Mouse (Mus musculus): ENCODE measurements at regions not wholly inside any gene's neighbourhood (a gene's known extent, or its start where the extent isn't known, plus 50 kb on each side); places are given as distances from the start of the nearest gene placed in this dataset.
"Not testable (repeated sequence)": the region's sequence is repeated elsewhere in the genome, so short reads cannot be mapped to it uniquely, and the experiment has no call there.

DNA sequence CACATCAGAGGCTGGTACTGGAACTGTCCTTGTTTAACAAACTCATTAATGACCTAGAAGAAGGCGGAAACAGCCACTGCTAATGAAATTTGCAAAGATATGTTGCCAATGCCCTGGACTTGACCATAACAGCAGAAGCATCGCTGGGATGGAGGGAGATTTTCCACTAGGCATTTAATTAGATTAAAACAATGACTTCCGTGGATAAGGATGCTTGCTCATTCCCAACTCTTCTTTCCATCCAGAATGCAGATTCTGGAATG is 77.6 kb upstream of the Fam78b start:
- no peak overlapping the region for H3K27ac ChIP-seq
- H3K27me3 ChIP-seq (ENCODE audit: insufficient read depth, low read length), result no peaks in the 10 kb centered on the region
- H3K4me3 ChIP-seq (replicated peaks; ENCODE audit: low read depth, low read length), result no peak overlapping the region
- no peaks in the 10 kb centered on the region for H3K9me3 ChIP-seq (replicated peaks; ENCODE audit: low read length)
- 81% methylated on average over 3 of the region's 3 CpGs for WGBS
- DNase-seq (ENCODE audit: low spot score) (no peak), ATAC-seq (replicated peaks; ENCODE audit: low FRiP score, low read depth) (no peak)
- H3K9ac ChIP-seq (ENCODE audit: low read depth, low read length), result no peak overlapping the region
- H3K4me1 ChIP-seq (replicated peaks; ENCODE audit: insufficient read depth, low read length), result no peaks in the 10 kb centered on the region
- H3K4me2 ChIP-seq (ENCODE audit: low read length), result no peak overlapping the region
- TF ChIP-seq CTCF (IDR thresholded peaks at IDR 0.05; ENCODE audit: low read depth), result no peak
- no peaks in the 10 kb centered on the region for H3K36me3 ChIP-seq (ENCODE audit: insufficient read depth, low read length)

- H3K36me3 ChIP-seq (ENCODE audit: insufficient read depth, low read length), result no peaks in the 10 kb centered on the region
- ATAC-seq (replicated peaks; ENCODE audit: low FRiP score, low read depth) (no peak), DNase-seq (ENCODE audit: low spot score) (no peak)
- H3K27me3 ChIP-seq (ENCODE audit: insufficient read depth, low read length), result no peaks in the 10 kb centered on the region
- no peak overlapping the region for H3K9ac ChIP-seq (ENCODE audit: low read depth, low read length)
- no peak for TF ChIP-seq CTCF (IDR thresholded peaks at IDR 0.05; ENCODE audit: low read depth)
- 77% methylated on average over 2 of the region's 2 CpGs for WGBS
- H3K4me2 ChIP-seq (ENCODE audit: low read length), result no peak overlapping the region
- H3K4me3 ChIP-seq (replicated peaks; ENCODE audit: low read depth, low read length), result no peak overlapping the region
- H3K27ac ChIP-seq, result no peak overlapping the region
- H3K4me1 ChIP-seq (replicated peaks; ENCODE audit: insufficient read depth, low read length), result no peaks in the 10 kb centered on the region
- no peaks in the 10 kb centered on the region for H3K9me3 ChIP-seq (replicated peaks; ENCODE audit: low read length)
Observed at GRCm38 (mm10) chr1:166924126-166924525, 77.1 kb upstream of the Fam78b start.

DNA sequence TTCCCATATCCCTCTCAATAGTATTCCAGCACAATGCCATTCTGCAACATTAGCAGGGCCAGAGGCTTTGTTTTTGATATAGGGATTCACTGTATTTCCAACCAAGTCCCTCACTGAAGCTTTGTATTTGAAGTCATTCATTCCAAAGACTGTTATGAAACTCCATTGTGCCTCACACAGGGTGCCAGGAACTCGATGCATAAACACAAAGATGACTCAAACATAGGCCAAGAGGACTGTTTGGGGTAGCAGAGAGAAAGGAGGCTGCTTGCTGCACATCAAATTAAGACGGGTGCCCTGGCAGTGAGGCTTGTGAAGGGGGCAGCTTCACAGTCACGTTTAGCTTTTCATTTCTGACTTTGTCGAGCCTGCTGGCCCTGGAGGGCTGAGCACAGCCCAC is 75.1 kb upstream of the Fam78b start:
- no peak overlapping the region for H3K9ac ChIP-seq (ENCODE audit: low read depth, low read length)
- DNase-seq (ENCODE audit: low spot score) (no peak), ATAC-seq (replicated peaks; ENCODE audit: low FRiP score, low read depth) (no peak)
- H3K27ac ChIP-seq, result no peak overlapping the region
- H3K9me3 ChIP-seq (replicated peaks; ENCODE audit: low read length), result no peaks in the 10 kb centered on the region
- H3K4me2 ChIP-seq (ENCODE audit: low read length), result no peak overlapping the region
- H3K4me1 ChIP-seq (replicated peaks; ENCODE audit: insufficient read depth, low read length), result no peaks in the 10 kb centered on the region
- H3K36me3 ChIP-seq (ENCODE audit: insufficient read depth, low read length), result no peaks in the 10 kb centered on the region
- no peak overlapping the region for H3K4me3 ChIP-seq (replicated peaks; ENCODE audit: low read depth, low read length)
- no peaks in the 10 kb centered on the region for H3K27me3 ChIP-seq (ENCODE audit: insufficient read depth, low read length)
- 55% methylated on average over 4 of the region's 4 CpGs for WGBS
- TF ChIP-seq CTCF (IDR thresholded peaks at IDR 0.05; ENCODE audit: low read depth), result no peak

GRCm38 (mm10) chr1:166939744-166940143 is 61.5 kb upstream of the Fam78b start:
- not testable (repeated sequence) for H3K27ac ChIP-seq; H3K27me3 ChIP-seq (ENCODE audit: insufficient read depth, low read length); ATAC-seq (replicated peaks; ENCODE audit: low FRiP score, low read depth); H3K4me1 ChIP-seq (replicated peaks; ENCODE audit: insufficient read depth, low read length); H3K4me3 ChIP-seq (replicated peaks; ENCODE audit: low read depth, low read length); H3K9ac ChIP-seq (ENCODE audit: low read depth, low read length); DNase-seq (ENCODE audit: low spot score); H3K36me3 ChIP-seq (ENCODE audit: insufficient read depth, low read length); H3K4me2 ChIP-seq (ENCODE audit: low read length); H3K9me3 ChIP-seq (replicated peaks; ENCODE audit: low read length)
- 59% methylated on average over 9 of the region's 9 CpGs for WGBS

- ATAC-seq (replicated peaks; ENCODE audit: low FRiP score, low read depth); H3K9me3 ChIP-seq (replicated peaks; ENCODE audit: low read length); H3K27ac ChIP-seq; H3K36me3 ChIP-seq (ENCODE audit: insufficient read depth, low read length); H3K9ac ChIP-seq (ENCODE audit: low read depth, low read length); H3K4me1 ChIP-seq (replicated peaks; ENCODE audit: insufficient read depth, low read length); H3K4me2 ChIP-seq (ENCODE audit: low read length); H3K4me3 ChIP-seq (replicated peaks; ENCODE audit: low read depth, low read length); H3K27me3 ChIP-seq (ENCODE audit: insufficient read depth, low read length): not testable (repeated sequence)
- DNase-seq (ENCODE audit: low spot score), result peak; percentile 3
- WGBS, result 69% methylated on average over 31 of the region's 31 CpGs
Observed at GRCm38 (mm10) chr1:166940146-166941076, 60.8 kb upstream of the Fam78b start.

DNA sequence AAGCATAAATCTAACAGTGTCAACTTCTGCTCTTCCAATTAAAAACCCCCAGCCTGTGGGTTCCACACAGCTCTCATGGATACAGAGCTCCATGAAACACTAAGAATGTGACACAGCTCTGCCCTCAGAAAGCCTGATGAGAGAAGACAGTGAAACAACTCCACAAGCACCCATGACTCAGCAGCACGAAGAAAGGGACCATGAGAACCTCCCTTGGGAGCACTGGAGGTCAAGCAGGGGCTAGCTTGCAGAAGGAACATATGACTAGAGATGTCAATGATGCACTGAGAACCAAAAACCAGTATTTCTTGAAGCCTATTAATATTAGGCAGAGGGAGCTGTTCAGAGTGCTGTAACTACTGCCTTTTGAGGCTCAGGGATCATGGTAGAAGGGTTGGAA is 59.0 kb upstream of the Fam78b start:
- TF ChIP-seq CTCF (IDR thresholded peaks at IDR 0.05; ENCODE audit: low read depth), result no peak
- 71% methylated on average over 1 of the region's 1 CpGs for WGBS
- no peak for DNase-seq (ENCODE audit: low spot score)

GRCm38 (mm10) chr1:166944540-166944939 is 56.7 kb upstream of the Fam78b start:
- no peak overlapping the region for H3K9ac ChIP-seq (ENCODE audit: low read depth, low read length)
- ATAC-seq (replicated peaks; ENCODE audit: low FRiP score, low read depth), result no peak

More for the DNA sequence above, 59.0 kb upstream of the Fam78b start:
- H3K4me1 ChIP-seq (replicated peaks; ENCODE audit: insufficient read depth, low read length), result no peaks in the 10 kb centered on the region
- H3K36me3 ChIP-seq (ENCODE audit: insufficient read depth, low read length), result no peaks in the 10 kb centered on the region
- no peaks in the 10 kb centered on the region for H3K9me3 ChIP-seq (replicated peaks; ENCODE audit: low read length)
- no peak overlapping the region for H3K27ac ChIP-seq
- no peak overlapping the region for H3K4me2 ChIP-seq (ENCODE audit: low read length)
- no peak for ATAC-seq (replicated peaks; ENCODE audit: low FRiP score, low read depth)
- H3K27me3 ChIP-seq (ENCODE audit: insufficient read depth, low read length), result no peaks in the 10 kb centered on the region
- no peak overlapping the region for H3K4me3 ChIP-seq (replicated peaks; ENCODE audit: low read depth, low read length)
- no peak overlapping the region for H3K9ac ChIP-seq (ENCODE audit: low read depth, low read length)

More at GRCm38 (mm10) chr1:166944540-166944939, 56.7 kb upstream of the Fam78b start:
- Histone ChIP-seq H3K4me1 (replicated peaks; ENCODE audit: insufficient read depth, low read length) (no peaks in the 10 kb centered on the region), H3K4me3 (replicated peaks; ENCODE audit: low read depth, low read length) (no peak overlapping the region), H3K4me2 (ENCODE audit: low read length) (no peak overlapping the region), H3K36me3 (ENCODE audit: insufficient read depth, low read length) (no peaks in the 10 kb centered on the region), H3K9me3 (replicated peaks; ENCODE audit: low read length) (no peaks in the 10 kb centered on the region), H3K27me3 (ENCODE audit: insufficient read depth, low read length) (no peaks in the 10 kb centered on the region), H3K27ac (no peak overlapping the region)
- WGBS, result 70% methylated on average over 7 of the region's 7 CpGs
- TF ChIP-seq CTCF (IDR thresholded peaks at IDR 0.05; ENCODE audit: low read depth), result no peak
- no peak for DNase-seq (ENCODE audit: low spot score)
